Mouse (Mus musculus) heart, adult 9 months (tissue): ENCODE data around the gene Olfr630.
"Not testable (repeated sequence)": the region's sequence is repeated elsewhere in the genome, so short reads cannot be mapped to it uniquely, and the experiment has no call there.

Source experiments
- DNase-seq, 2 experiments: peaks; one replicate each; pipeline ENCODE4 v3.0.0; 2022; ENCODE audit warnings: low spot score in 2 of 2

The Olfr630 gene

DNA sequence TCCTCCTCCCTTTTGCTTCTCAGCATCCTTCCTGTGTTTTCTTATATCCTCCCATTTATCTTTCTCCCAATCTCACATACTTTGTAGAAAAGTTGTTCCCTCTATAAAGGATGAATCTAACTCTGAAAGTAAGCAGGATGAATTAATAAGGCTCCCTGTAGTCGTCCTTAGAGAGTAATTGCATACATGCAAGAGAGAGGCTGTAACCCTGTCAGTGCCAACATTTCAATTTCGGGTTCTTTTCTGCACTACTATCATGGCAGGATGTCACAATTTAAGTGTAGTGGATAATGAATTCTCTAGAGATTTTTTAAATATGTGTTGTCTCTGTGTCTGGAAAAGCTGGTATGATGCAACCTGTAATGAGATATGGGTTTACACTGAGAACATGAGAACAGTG, at the start of gene Olfr630:
Olfr630 (minus strand) TSS at position 101 of the 400 bp plus-strand sequence.
- DNase-seq = no peak

GRCm38 (mm10) chr7:103806856-103807255, 49.7 kb upstream of the Olfr630 start:
- DNase-seq = no peak

GRCm38 (mm10) chr7:103792669-103793388, 35.7 kb upstream of the Olfr630 start:
- DNase-seq = no peak

GRCm38 (mm10) chr7:103791721-103792120, 34.6 kb upstream of the Olfr630 start, which contains the start of gene Olfr67:
Gene Olfr67 (minus strand): TSS chr7:103791821.
- no peak for DNase-seq

GRCm38 (mm10) chr7:103779598-103779997, 22.5 kb upstream of the Olfr630 start, which contains the start of gene Olfr68:
Gene Olfr68 (minus strand): TSS chr7:103779698.
- DNase-seq = no peak

DNA sequence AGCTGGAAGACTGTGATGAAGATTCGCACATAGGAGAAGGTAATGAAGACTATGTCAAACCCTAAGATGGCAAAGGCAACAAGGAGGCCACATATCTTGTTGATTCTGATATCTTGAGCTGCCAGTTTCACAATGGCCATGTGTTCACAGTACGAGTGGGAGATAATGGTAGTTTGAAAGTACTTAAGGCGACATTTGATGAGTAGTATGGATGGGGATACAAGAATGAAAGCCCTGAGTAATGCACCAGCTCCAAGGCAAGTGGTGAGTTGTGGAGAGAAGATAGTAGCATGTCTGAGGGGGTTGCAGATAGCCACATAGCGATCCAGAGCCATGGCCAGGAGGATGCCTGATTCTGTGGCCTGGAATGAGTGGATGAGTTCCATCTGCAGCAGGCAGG, 20.5 kb upstream of the Olfr630 start:
- not testable (repeated sequence) for DNase-seq

DNA sequence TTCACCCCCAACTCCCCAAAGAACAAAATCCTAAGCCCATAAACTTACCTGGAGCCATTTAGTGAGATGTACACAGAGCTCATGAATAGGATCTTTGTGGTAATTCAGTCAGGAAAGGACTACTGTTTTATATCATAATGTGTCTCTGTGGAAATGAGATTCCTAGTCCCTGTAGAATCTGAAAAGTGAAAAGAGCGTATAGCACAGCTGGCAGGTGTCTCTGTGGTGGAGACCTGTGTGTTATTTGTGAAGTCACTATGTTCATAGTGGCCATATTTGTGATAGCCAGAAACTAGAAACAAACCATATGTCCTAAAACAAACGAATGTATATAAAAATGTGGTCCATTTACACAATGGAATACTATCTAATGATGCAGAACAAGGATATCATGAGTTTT, 14.4 kb upstream of the Olfr630 start, which contains the start of gene Olfr69:
Olfr69 (minus strand) TSS at position 101 of the 400 bp plus-strand sequence.
- DNase-seq = no peak

DNA sequence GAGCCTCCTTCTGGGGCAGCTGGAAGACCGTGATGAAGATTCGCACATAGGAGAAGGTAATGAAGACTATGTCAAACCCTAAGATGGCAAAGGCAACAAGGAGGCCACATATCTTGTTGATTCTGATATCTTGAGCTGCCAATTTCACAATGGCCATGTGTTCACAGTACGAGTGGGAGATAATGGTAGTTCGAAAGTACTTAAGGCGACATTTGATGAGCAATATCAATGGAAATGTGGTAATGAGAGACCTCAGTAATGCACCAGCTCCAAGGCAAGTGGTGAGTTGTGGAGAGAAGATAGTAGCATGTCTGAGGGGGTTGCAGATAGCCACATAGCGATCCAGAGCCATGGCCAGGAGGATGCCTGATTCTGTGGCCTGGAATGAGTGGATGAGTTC, 10.6 kb upstream of the Olfr630 start:
- DNase-seq = not testable (repeated sequence)

DNA sequence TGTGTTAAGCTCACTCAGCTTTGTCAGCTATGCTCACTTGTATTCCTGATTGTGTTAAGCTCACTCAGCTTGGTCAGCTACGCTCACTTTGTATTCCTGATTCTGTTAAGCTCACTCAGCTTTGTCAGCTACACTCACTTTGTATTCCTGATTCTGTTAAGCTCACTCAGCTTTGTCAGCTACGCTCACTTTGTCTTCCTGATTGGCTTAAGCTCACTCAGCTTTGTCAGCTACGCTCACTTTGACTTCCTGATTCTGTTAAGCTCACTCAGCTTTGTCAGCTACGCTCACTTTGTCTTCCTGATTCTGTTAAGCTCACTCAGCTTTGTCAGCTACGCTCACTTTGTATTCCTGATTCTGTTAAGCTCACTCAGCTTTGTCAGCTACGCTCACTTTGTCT, 5.1 kb upstream of the Olfr630 start:
- DNase-seq = not testable (repeated sequence)

DNA sequence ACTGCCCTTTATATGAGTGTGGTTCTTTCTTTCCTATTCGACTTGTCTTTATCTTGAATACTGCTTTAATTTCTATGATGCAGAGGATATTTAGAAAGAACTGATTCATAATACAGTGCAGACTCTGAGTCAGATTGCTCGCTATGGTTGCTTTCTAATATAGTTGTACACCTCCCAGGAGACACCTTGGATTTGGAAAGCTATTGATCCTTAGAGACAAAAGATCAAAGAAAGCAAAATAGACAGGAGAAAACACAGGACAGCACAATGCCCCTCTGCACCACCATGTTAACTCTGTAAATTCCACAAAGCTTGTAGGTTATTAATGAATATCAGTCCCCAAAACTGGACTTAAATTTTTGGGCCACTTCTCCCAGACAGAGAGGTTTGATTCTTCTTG, 12.3 kb downstream of the Olfr630 start, which contains the start of gene Olfr629:
Olfr629 (minus strand) TSS at position 101 of the 400 bp plus-strand sequence.
- no peak for DNase-seq

- DNase-seq = no peak
Observed at GRCm38 (mm10) chr7:103730074-103730473, 27.1 kb downstream of the Olfr630 start, which contains the start of gene Olfr628. Gene Olfr628 (plus strand): TSS chr7:103730374.

- DNase-seq = not testable (repeated sequence)
Observed at GRCm38 (mm10) chr7:103716398-103716797, 40.7 kb downstream of the Olfr630 start.

DNA sequence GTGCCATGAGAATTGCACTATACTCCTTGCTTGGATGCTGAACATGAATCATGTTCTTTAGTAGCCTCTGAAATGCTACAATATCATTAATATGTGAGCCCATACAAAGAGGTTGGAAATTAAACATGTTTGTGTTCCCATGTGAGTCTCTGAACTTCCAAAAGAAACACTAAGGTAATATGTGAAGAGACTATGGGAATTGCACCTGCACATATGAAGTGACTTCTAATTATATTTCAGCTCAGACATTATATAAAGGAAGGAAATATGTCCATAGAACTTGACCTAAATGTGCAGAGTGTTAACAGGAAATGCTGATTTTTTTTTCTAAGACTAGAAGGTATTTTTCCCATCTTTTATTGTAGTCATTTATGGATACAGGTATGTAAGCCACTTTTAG, 42.8 kb downstream of the Olfr630 start, which contains the start of gene Olfr243:
Olfr243 (plus strand) TSS at position 301 of the 400 bp plus-strand sequence.
- DNase-seq = no peak

- DNase-seq = no peak
Observed at GRCm38 (mm10) chr7:103712024-103712423, 45.1 kb downstream of the Olfr630 start.
